Mouse (Mus musculus) adrenal gland, adult 8-10 months (tissue): ENCODE data around the gene Ncor2. TPM values are rescaled to one million over a fixed set of nuclear protein-coding genes. Genes with fewer than 3 reads are reported as not detected.
A peak's percentile ranks its signal among the peaks of the same experiment; 100 is the strongest.

Source experiments
- DNase-seq: peaks from one replicate; pipeline ENCODE4 v3.0.0; 2022
- total RNA-seq, 4 experiments: library from RNA; stranded (reverse); gene quantifications; 2 replicates each; pipeline ENCODE4 v1.2.4; 2022

Gene Ncor2
- total RNA-seq, 4 experiments from 2014 or later: 188 to 380 (median 257) TPM

- DNase-seq: no peak
Measured at GRCm38 (mm10) chr5:125093795-125094194, 85.2 kb downstream of the Ncor2 start.

- no peak for DNase-seq
Measured at GRCm38 (mm10) chr5:125088076-125088475, 90.9 kb downstream of the Ncor2 start.

GRCm38 (mm10) chr5:125085097-125085617, 93.9 kb downstream of the Ncor2 start:
- no peak for DNase-seq

- no peak for DNase-seq
Measured at GRCm38 (mm10) chr5:125083674-125084073, 95.3 kb downstream of the Ncor2 start.

- DNase-seq: peak; percentile 94
Measured at GRCm38 (mm10) chr5:125081318-125082101, 97.5 kb downstream of the Ncor2 start.

GRCm38 (mm10) chr5:125080787-125081317, 98.2 kb downstream of the Ncor2 start:
- no peak for DNase-seq

GRCm38 (mm10) chr5:125080352-125080751, 98.7 kb downstream of the Ncor2 start:
- no peak for DNase-seq

GRCm38 (mm10) chr5:125078220-125078619, 100.8 kb downstream of the Ncor2 start:
- DNase-seq: no peak

GRCm38 (mm10) chr5:125076183-125076582, 102.8 kb downstream of the Ncor2 start:
- DNase-seq: no peak

GRCm38 (mm10) chr5:125074571-125075171, 104.3 kb downstream of the Ncor2 start:
- DNase-seq: peak; percentile 63

- DNase-seq: no peak
Measured at GRCm38 (mm10) chr5:125073896-125074295, 105.1 kb downstream of the Ncor2 start.

- DNase-seq: no peak
Measured at GRCm38 (mm10) chr5:125073335-125073734, 105.7 kb downstream of the Ncor2 start.

GRCm38 (mm10) chr5:125072425-125072824, 106.6 kb downstream of the Ncor2 start:
- DNase-seq: no peak

- no peak for DNase-seq
Measured at GRCm38 (mm10) chr5:125071919-125072318, 107.1 kb downstream of the Ncor2 start.

GRCm38 (mm10) chr5:125070399-125070798, 108.6 kb downstream of the Ncor2 start:
- DNase-seq: no peak

- DNase-seq: no peak
Measured at GRCm38 (mm10) chr5:125069916-125070315, 109.1 kb downstream of the Ncor2 start.

GRCm38 (mm10) chr5:125069426-125069825, 109.6 kb downstream of the Ncor2 start:
- no peak for DNase-seq

GRCm38 (mm10) chr5:125068371-125068951, 110.6 kb downstream of the Ncor2 start:
- no peak for DNase-seq

GRCm38 (mm10) chr5:125067673-125068072, 111.3 kb downstream of the Ncor2 start:
- peak; percentile 86 for DNase-seq

- DNase-seq: peak; percentile 77
Measured at GRCm38 (mm10) chr5:125066479-125067471, 112.2 kb downstream of the Ncor2 start.

GRCm38 (mm10) chr5:125063015-125063414, 116.0 kb downstream of the Ncor2 start:
- no peak for DNase-seq

GRCm38 (mm10) chr5:125058267-125058668, 120.8 kb downstream of the Ncor2 start:
- DNase-seq: peak; percentile 83
